Mouse (Mus musculus) forebrain, embryonic 14.5 days (tissue): ENCODE results near the gene Polr1c. TPM values are rescaled to one million over a fixed set of nuclear protein-coding genes. Genes with fewer than 3 reads are reported as not detected.
A peak's percentile ranks its signal among the peaks of the same experiment; 100 is the strongest.

ENCODE experiments used
- ATAC-seq: fragments of 200-750 bp; cut with Nextera tagmentation; 2 replicates; pipeline ENCODE4 v1.8.0; 2017; ENCODE audit warnings: mild to moderate bottlenecking, moderate library complexity
- DNase-seq: peaks from one replicate; pipeline ENCODE4 v3.0.0-alpha.2; 2015; ENCODE audit warnings: low spot score
- H3K27ac ChIP-seq: fragments of 300-500 bp; sonication (generic); 2 replicates; pipeline ENCODE4 v1.5.1; 2014; ENCODE audit warnings: low read depth, mild to moderate bottlenecking, control low read depth, low read length, moderate library complexity
- H3K27me3 ChIP-seq: fragments of 300-500 bp; sonication (generic); replicated peaks from 2 replicates; pipeline ENCODE4 v1.6.1; 2014; ENCODE audit warnings: low read length, control low read depth, mixed read lengths; ENCODE audit not compliant: control insufficient read depth, insufficient read depth
- H3K36me3 ChIP-seq: fragments of 300-500 bp; sonication (generic); 2 replicates; pipeline ENCODE4 v1.6.1; 2014; ENCODE audit warnings: low read length, control low read depth; ENCODE audit not compliant: control insufficient read depth, insufficient read depth
- H3K4me1 ChIP-seq: fragments of 300-500 bp; sonication (generic); 2 replicates; pipeline ENCODE4 v1.6.1; 2014; ENCODE audit warnings: antibody characterized with exemption, low read length, control low read depth; ENCODE audit not compliant: control insufficient read depth, insufficient read depth
- H3K4me2 ChIP-seq: fragments of 300-500 bp; sonication (generic); 2 replicates; pipeline ENCODE4 v1.6.1; 2014; ENCODE audit warnings: mild to moderate bottlenecking, control low read depth, low read length
- H3K4me3 ChIP-seq: fragments of 300-500 bp; sonication (generic); 2 replicates; pipeline ENCODE4 v1.5.1; 2014; ENCODE audit warnings: low read depth, low read length, control low read depth
- H3K9ac ChIP-seq: fragments of 300-500 bp; sonication (generic); 2 replicates; pipeline ENCODE4 v1.6.1; 2014; ENCODE audit warnings: mild to moderate bottlenecking, low read length, control low read depth, moderate library complexity
- H3K9me3 ChIP-seq: fragments of 300-500 bp; sonication (generic); replicated peaks from 2 replicates; pipeline ENCODE4 v1.6.1; 2016; ENCODE audit warnings: low read length, control low read depth, mixed read lengths; ENCODE audit not compliant: control insufficient read depth
- WGBS: fragments of 180-500 bp; shearing (Covaris S2); extraction: QIAGEN DNeasy Blood & Tissue Kit; methylation state at CpG from one replicate; pipeline ENCODE4 v1.1.7; 2014; 5-methylcytosine and 5-hydroxymethylcytosine counted together
- polyA plus RNA-seq: library from polyadenylated mRNA; unstranded; fragments of >200 nt; fragmentation: Nextera tagmentation; extraction: Ambion mirVana; gene quantifications from 2 replicates; pipeline ENCODE4 v1.2.1, GENCODE M21; 2014

Polr1c gene
- polyA plus RNA-seq, 1 experiment from 2014 or later: 106 TPM

GRCm38 (mm10) chr17:46278011-46278765 is 30.3 kb upstream of the Polr1c start:
- H3K4me3 ChIP-seq: no peak overlapping the region
- H3K9me3 ChIP-seq: no peaks in the 10 kb centered on the region
- WGBS: 91% methylated on average over 12 of the region's 12 CpGs
- no peak overlapping the region for H3K4me2 ChIP-seq
- H3K36me3 ChIP-seq: peaks cover 38% of the 10 kb centered on the region
- no peak for DNase-seq
- H3K27ac ChIP-seq: no peak overlapping the region
- no peak overlapping the region for H3K9ac ChIP-seq
- ATAC-seq: no peak
- no peaks in the 10 kb centered on the region for H3K27me3 ChIP-seq
- H3K4me1 ChIP-seq: peaks cover 12% of the 10 kb centered on the region

- no peak for ATAC-seq
- H3K4me1 ChIP-seq: peaks cover 10% of the 10 kb centered on the region
These were observed 29.7 kb upstream of the Polr1c start for GRCm38 (mm10) chr17:46277586-46277985.

DNA sequence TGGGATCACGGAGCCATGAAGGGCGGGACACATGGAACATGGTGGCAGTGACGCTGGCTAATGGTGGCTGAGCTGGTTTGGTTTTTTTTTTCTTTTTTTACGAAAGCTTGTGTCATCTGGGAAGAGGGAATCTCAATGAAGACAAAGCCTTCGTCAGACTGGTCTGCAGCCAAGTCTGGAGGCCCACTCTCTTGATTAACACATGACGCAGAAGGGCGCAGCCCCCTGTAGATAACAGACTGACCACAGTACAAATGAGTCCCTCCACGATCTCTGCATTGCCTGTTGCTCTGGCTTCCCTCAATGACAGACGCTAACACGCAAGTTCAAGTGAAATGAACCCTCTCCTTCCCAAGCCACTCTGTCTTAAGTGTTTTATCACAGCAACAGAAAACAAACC is 27.7 kb upstream of the Polr1c start:
- no peak overlapping the region for H3K27ac ChIP-seq
- H3K27me3 ChIP-seq: no peaks in the 10 kb centered on the region
- H3K9me3 ChIP-seq: no peaks in the 10 kb centered on the region
- WGBS: 92% methylated on average over 10 of the region's 10 CpGs
- no peak overlapping the region for H3K4me2 ChIP-seq
- DNase-seq: no peak
- peaks cover 55% of the 10 kb centered on the region for H3K36me3 ChIP-seq
- H3K4me1 ChIP-seq: no peaks in the 10 kb centered on the region
- no peak overlapping the region for H3K9ac ChIP-seq
- no peak overlapping the region for H3K4me3 ChIP-seq
- ATAC-seq: no peak

More at GRCm38 (mm10) chr17:46277586-46277985, 29.7 kb upstream of the Polr1c start:
- DNase-seq: no peak
- Histone ChIP-seq H3K4me2 (no peak overlapping the region), H3K27ac (no peak overlapping the region), H3K9me3 (no peaks in the 10 kb centered on the region), H3K27me3 (no peaks in the 10 kb centered on the region), H3K4me3 (no peak overlapping the region), H3K36me3 (peaks cover 38% of the 10 kb centered on the region), H3K9ac (0 out of 2 replicates have a peak overlapping the region, but pooled peaks have one; percentile 13)
- 87% methylated on average over 4 of the region's 4 CpGs for WGBS

DNA sequence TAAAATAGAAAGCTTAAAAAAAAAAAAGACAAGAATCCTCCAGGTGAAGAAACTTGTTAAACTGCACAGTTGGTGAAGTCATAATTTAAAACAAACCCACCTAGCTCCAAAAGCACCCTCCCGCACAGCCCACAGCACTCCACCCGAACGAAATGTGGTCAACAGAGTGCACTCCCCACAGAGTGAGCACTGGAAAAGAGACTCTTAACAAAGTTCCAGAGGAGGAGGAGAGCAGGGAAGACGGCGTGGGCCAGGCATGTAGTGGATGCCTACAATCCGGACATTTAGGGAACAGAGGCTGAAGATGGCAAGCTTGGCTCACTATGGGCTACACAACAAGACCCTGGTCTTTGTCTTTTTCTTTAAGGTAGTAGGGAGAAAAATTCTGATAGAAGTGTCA is 27.2 kb upstream of the Polr1c start:
- no peak for ATAC-seq
- 92% methylated on average over 6 of the region's 6 CpGs for WGBS
- DNase-seq: no peak
- H3K27ac ChIP-seq: no peak overlapping the region
- H3K27me3 ChIP-seq: no peaks in the 10 kb centered on the region
- H3K4me2 ChIP-seq: no peak overlapping the region
- no peaks in the 10 kb centered on the region for H3K9me3 ChIP-seq
- peaks cover 56% of the 10 kb centered on the region for H3K36me3 ChIP-seq
- no peak overlapping the region for H3K9ac ChIP-seq
- no peaks in the 10 kb centered on the region for H3K4me1 ChIP-seq
- no peak overlapping the region for H3K4me3 ChIP-seq

DNA sequence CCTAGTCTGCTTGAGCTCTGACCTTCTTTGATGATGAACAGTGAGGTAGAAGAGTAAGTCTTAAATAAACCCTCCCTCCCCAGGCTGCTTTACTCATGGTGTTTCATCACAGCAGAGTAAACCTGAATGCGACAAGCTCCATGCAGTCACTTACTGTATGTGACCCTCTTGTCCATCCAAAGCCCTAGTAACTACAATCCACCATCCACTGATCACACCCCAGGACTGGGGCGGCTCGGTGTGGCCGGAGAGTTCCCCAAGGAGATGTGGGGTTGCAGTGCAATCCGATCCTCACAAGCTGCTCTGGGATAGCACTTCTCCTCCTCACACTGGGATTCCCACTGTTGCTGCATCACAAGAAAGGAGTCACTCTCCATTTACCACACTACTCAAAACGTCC is 26.6 kb upstream of the Polr1c start:
- H3K4me2 ChIP-seq: no peak overlapping the region
- DNase-seq (no peak), ATAC-seq (no peak)
- WGBS: 84% methylated on average over 6 of the region's 6 CpGs
- peaks cover 56% of the 10 kb centered on the region for H3K36me3 ChIP-seq
- no peaks in the 10 kb centered on the region for H3K9me3 ChIP-seq
- H3K27me3 ChIP-seq: no peaks in the 10 kb centered on the region
- no peak overlapping the region for H3K27ac ChIP-seq
- H3K4me1 ChIP-seq: no peaks in the 10 kb centered on the region
- no peak overlapping the region for H3K4me3 ChIP-seq
- no peak overlapping the region for H3K9ac ChIP-seq

DNA sequence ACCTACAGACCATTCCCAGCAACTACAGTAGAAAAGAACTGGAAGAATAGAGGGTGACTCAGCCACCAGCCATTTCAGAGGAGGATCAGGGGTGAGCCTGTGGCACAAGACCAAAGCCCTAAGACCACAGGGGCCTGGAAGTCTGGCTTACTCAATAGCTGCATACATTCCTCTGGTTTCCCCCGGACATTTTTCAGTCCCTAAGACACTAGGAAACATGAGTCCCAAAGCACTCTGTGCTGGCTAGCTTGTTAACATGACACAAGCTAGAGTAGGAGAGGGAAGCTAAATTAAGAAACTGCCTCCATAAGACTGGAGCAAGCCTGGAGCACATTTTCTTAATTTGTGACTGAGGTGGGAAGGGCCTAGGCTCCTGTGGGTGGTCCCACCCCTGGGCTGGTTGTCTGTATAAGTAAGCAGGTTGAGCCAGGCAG is 26.0 kb upstream of the Polr1c start:
- Histone ChIP-seq H3K27me3 (no peaks in the 10 kb centered on the region), H3K36me3 (peaks cover 52% of the 10 kb centered on the region), H3K27ac (no peak overlapping the region), H3K4me1 (no peaks in the 10 kb centered on the region), H3K9ac (no peak overlapping the region), H3K4me3 (no peak overlapping the region), H3K4me2 (no peak overlapping the region), H3K9me3 (no peaks in the 10 kb centered on the region)
- WGBS: 63% methylated on average over 1 of the region's 1 CpGs
- DNase-seq (no peak), ATAC-seq (no peak)

- Histone ChIP-seq H3K36me3 (peaks cover 42% of the 10 kb centered on the region), H3K27me3 (no peaks in the 10 kb centered on the region), H3K9ac (no peak overlapping the region), H3K27ac (no peak overlapping the region), H3K4me1 (no peaks in the 10 kb centered on the region), H3K4me2 (no peak overlapping the region), H3K9me3 (no peaks in the 10 kb centered on the region), H3K4me3 (no peak overlapping the region)
- 87% methylated on average over 5 of the region's 5 CpGs for WGBS
- no peak for DNase-seq
- no peak for ATAC-seq
These were observed 24.8 kb upstream of the Polr1c start for GRCm38 (mm10) chr17:46272675-46273074.

DNA sequence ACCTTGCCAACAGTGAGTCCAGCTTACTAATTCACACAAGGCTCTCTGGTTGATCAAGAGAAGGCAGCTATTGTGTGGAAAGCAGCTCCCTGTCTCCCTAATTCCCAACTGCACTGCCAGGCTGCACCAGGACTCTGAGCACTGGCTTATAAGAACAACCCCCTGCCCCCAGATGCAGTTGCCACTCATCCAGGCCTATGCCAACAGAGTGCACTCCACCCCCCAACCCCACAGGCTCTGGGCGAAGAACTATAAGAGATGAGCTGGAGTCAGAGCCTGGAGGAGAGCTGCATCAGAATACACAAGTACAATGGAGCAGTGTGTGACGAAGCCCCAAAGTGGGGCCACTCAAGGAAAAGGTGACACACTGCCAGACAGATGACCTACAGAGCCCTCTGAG is 24.2 kb upstream of the Polr1c start:
- Histone ChIP-seq H3K4me2 (no peak overlapping the region), H3K9me3 (no peaks in the 10 kb centered on the region), H3K4me3 (no peak overlapping the region), H3K36me3 (peaks cover 40% of the 10 kb centered on the region), H3K27ac (no peak overlapping the region), H3K9ac (no peak overlapping the region), H3K27me3 (no peaks in the 10 kb centered on the region), H3K4me1 (no peaks in the 10 kb centered on the region)
- 84% methylated on average over 2 of the region's 2 CpGs for WGBS
- DNase-seq: no peak
- ATAC-seq: no peak

GRCm38 (mm10) chr17:46269771-46270534 is 22.1 kb upstream of the Polr1c start:
- Histone ChIP-seq H3K27me3 (no peaks in the 10 kb centered on the region), H3K4me1 (no peaks in the 10 kb centered on the region), H3K4me2 (no peak overlapping the region), H3K4me3 (no peak overlapping the region), H3K36me3 (peaks cover 36% of the 10 kb centered on the region), H3K27ac (no peak overlapping the region), H3K9ac (no peak overlapping the region), H3K9me3 (no peaks in the 10 kb centered on the region)
- DNase-seq (no peak), ATAC-seq (no peak)
- 84% methylated on average over 19 of the region's 19 CpGs for WGBS
